Mouse (Mus musculus) midbrain, embryonic 16.5 days (tissue): Measurements from ENCODE around the gene Arpc1a. TPM values are rescaled to one million over a fixed set of nuclear protein-coding genes. Genes with fewer than 3 reads are reported as not detected.
"Not testable (repeated sequence)": the region's sequence is repeated elsewhere in the genome, so short reads cannot be mapped to it uniquely, and the experiment has no call there.

Experiments
- ATAC-seq: fragments of 200-750 bp; cut with Nextera tagmentation; 2 replicates; pipeline ENCODE4 v1.8.0; 2017; ENCODE audit warnings: moderate TSS enrichment
- H3K27ac ChIP-seq: fragments of 300-500 bp; sonication (generic); 2 replicates; pipeline ENCODE4 v1.5.1; 2014; ENCODE audit warnings: mild to moderate bottlenecking, low read length, mixed read lengths
- H3K27me3 ChIP-seq: fragments of 300-500 bp; sonication (generic); 2 replicates; pipeline ENCODE4 v1.6.1; 2014; ENCODE audit warnings: low read depth, low read length, mixed read lengths; ENCODE audit not compliant: control insufficient read depth, insufficient read depth
- H3K36me3 ChIP-seq: fragments of 300-500 bp; sonication (generic); 2 replicates; pipeline ENCODE4 v1.6.1; 2014; ENCODE audit warnings: mild to moderate bottlenecking, low read length, moderate library complexity, mixed read lengths; ENCODE audit not compliant: control insufficient read depth, insufficient read depth
- H3K4me1 ChIP-seq: fragments of 300-500 bp; sonication (generic); 2 replicates; pipeline ENCODE4 v1.6.1; 2014; ENCODE audit warnings: mild to moderate bottlenecking, low read length, mixed read lengths; ENCODE audit not compliant: control insufficient read depth, insufficient read depth
- H3K4me2 ChIP-seq: fragments of 300-500 bp; sonication (generic); 2 replicates; pipeline ENCODE4 v1.6.1; 2014; ENCODE audit warnings: mild to moderate bottlenecking, low read length, mixed read lengths
- H3K4me3 ChIP-seq: fragments of 300-500 bp; sonication (generic); 2 replicates; pipeline ENCODE4 v1.5.1; 2014; ENCODE audit warnings: low read depth, mild to moderate bottlenecking, low read length, moderate library complexity, mixed read lengths
- H3K9ac ChIP-seq: fragments of 300-500 bp; sonication (generic); 2 replicates; pipeline ENCODE4 v1.6.1; 2014; ENCODE audit warnings: low read depth, low read length, mixed read lengths
- H3K9me3 ChIP-seq: fragments of 300-500 bp; sonication (generic); replicated peaks from 2 replicates; pipeline ENCODE4 v1.6.1; 2014; ENCODE audit warnings: mild to moderate bottlenecking, low read length, mixed read lengths; ENCODE audit not compliant: control insufficient read depth, poor library complexity, severe bottlenecking
- WGBS: fragments of 180-500 bp; shearing (Covaris S2); extraction: QIAGEN DNeasy Blood & Tissue Kit; methylation state at CpG from one replicate; pipeline ENCODE4 v1.1.7; 2014; 5-methylcytosine and 5-hydroxymethylcytosine counted together
- polyA plus RNA-seq: library from polyadenylated mRNA; unstranded; fragments of >200 nt; fragmentation: Nextera tagmentation; extraction: Ambion mirVana; gene quantifications from 2 replicates; pipeline ENCODE4 v1.2.1, GENCODE M21; 2015

Arpc1a gene
- polyA plus RNA-seq, 1 experiment from 2014 or later, result 277 TPM

- H3K27ac ChIP-seq, result no peak overlapping the region
- ATAC-seq, result no peak
- no peak overlapping the region for H3K9ac ChIP-seq
- WGBS, result under 1% methylated on average over 5 of the region's 5 CpGs
- H3K4me1 ChIP-seq, result no peaks in the 10 kb centered on the region
- no peak overlapping the region for H3K4me2 ChIP-seq
- no peaks in the 10 kb centered on the region for H3K36me3 ChIP-seq
- no peaks in the 10 kb centered on the region for H3K9me3 ChIP-seq
- no peak overlapping the region for H3K4me3 ChIP-seq
- H3K27me3 ChIP-seq, result no peaks in the 10 kb centered on the region
Observed at GRCm38 (mm10) chr5:145069707-145070106, 13.9 kb upstream of the Arpc1a start.

- H3K36me3 ChIP-seq, result no peaks in the 10 kb centered on the region
- H3K4me3 ChIP-seq, result no peak overlapping the region
- no peak overlapping the region for H3K27ac ChIP-seq
- no peak overlapping the region for H3K9ac ChIP-seq
- H3K9me3 ChIP-seq, result no peaks in the 10 kb centered on the region
- no peak for ATAC-seq
- no peak overlapping the region for H3K4me2 ChIP-seq
- no peaks in the 10 kb centered on the region for H3K4me1 ChIP-seq
- no peaks in the 10 kb centered on the region for H3K27me3 ChIP-seq
- WGBS, result 50% methylated on average over 6 of the region's 6 CpGs
Observed at GRCm38 (mm10) chr5:145071342-145071741, 12.3 kb upstream of the Arpc1a start.

GRCm38 (mm10) chr5:145075081-145075480, 8.5 kb upstream of the Arpc1a start:
- H3K9ac ChIP-seq, result no peak overlapping the region
- H3K27ac ChIP-seq, result no peak overlapping the region
- ATAC-seq, result no peak
- H3K4me2 ChIP-seq, result no peak overlapping the region
- 61% methylated on average over 3 of the region's 3 CpGs for WGBS
- no peaks in the 10 kb centered on the region for H3K4me1 ChIP-seq
- H3K9me3 ChIP-seq, result no peaks in the 10 kb centered on the region
- no peaks in the 10 kb centered on the region for H3K36me3 ChIP-seq
- H3K27me3 ChIP-seq, result no peaks in the 10 kb centered on the region
- no peak overlapping the region for H3K4me3 ChIP-seq

- Histone ChIP-seq H3K27ac (no peak overlapping the region), H3K27me3 (no peaks in the 10 kb centered on the region), H3K36me3 (no peaks in the 10 kb centered on the region), H3K9me3 (no peaks in the 10 kb centered on the region), H3K4me2 (no peak overlapping the region), H3K4me1 (peaks cover 9% of the 10 kb centered on the region), H3K4me3 (no peak overlapping the region), H3K9ac (no peak overlapping the region)
- ATAC-seq, result no peak
- WGBS, result 92% methylated on average over 10 of the region's 10 CpGs
Observed at GRCm38 (mm10) chr5:145081866-145082613, 1.6 kb upstream of the Arpc1a start.

GRCm38 (mm10) chr5:145083201-145083600, 429 bp upstream of the Arpc1a start:
- H3K27me3 ChIP-seq, result not testable (repeated sequence)

GRCm38 (mm10) chr5:145084822-145085221, 1.2 kb downstream of the Arpc1a start:
- no peaks in the 10 kb centered on the region for H3K27me3 ChIP-seq
- H3K4me2 ChIP-seq, result peak overlapping the region; percentile 85
- no peaks in the 10 kb centered on the region for H3K9me3 ChIP-seq
- H3K4me1 ChIP-seq, result peaks cover 9% of the 10 kb centered on the region
- 76% methylated on average over 2 of the region's 2 CpGs for WGBS
- H3K9ac ChIP-seq, result peak overlapping the region; percentile 94
- no peak for ATAC-seq
- H3K27ac ChIP-seq, result no peak overlapping the region
- no peaks in the 10 kb centered on the region for H3K36me3 ChIP-seq
- peak overlapping the region; percentile 80; the same call in 1 of the 2 replicates for H3K4me3 ChIP-seq

More at GRCm38 (mm10) chr5:145083201-145083600, 429 bp upstream of the Arpc1a start:
- WGBS, result 56% methylated on average over 6 of the region's 6 CpGs
- ATAC-seq, result peak; percentile 57; the same call in 1 of the 2 replicates
- not testable (repeated sequence) for H3K4me1 ChIP-seq, H3K36me3 ChIP-seq, H3K9me3 ChIP-seq
- peak overlapping the region; percentile 94 for H3K9ac ChIP-seq
- peak overlapping the region; percentile 80 for H3K4me3 ChIP-seq
- peak overlapping the region; percentile 85 for H3K4me2 ChIP-seq
- H3K27ac ChIP-seq, result peak overlapping the region; percentile 85

GRCm38 (mm10) chr5:145088186-145088585, 4.6 kb downstream of the Arpc1a start:
- H3K9ac ChIP-seq, result no peak overlapping the region
- no peak for ATAC-seq
- H3K27me3 ChIP-seq, result no peaks in the 10 kb centered on the region
- 98% methylated on average over 2 of the region's 2 CpGs for WGBS
- H3K9me3 ChIP-seq, result no peaks in the 10 kb centered on the region
- no peak overlapping the region for H3K27ac ChIP-seq
- H3K4me1 ChIP-seq, result peaks cover 9% of the 10 kb centered on the region
- H3K4me3 ChIP-seq, result no peak overlapping the region
- H3K4me2 ChIP-seq, result no peak overlapping the region
- peaks cover 12% of the 10 kb centered on the region for H3K36me3 ChIP-seq

- 92% methylated on average over 3 of the region's 3 CpGs for WGBS
Observed at GRCm38 (mm10) chr5:145089878-145090277, 6.2 kb downstream of the Arpc1a start.

GRCm38 (mm10) chr5:145096195-145096594, 12.6 kb downstream of the Arpc1a start:
- no peak for ATAC-seq
- H3K9ac ChIP-seq, result no peak overlapping the region
- no peak overlapping the region for H3K4me3 ChIP-seq
- H3K4me2 ChIP-seq, result no peak overlapping the region
- no peaks in the 10 kb centered on the region for H3K4me1 ChIP-seq
- no peaks in the 10 kb centered on the region for H3K27me3 ChIP-seq
- peaks cover 64% of the 10 kb centered on the region for H3K36me3 ChIP-seq
- 94% methylated on average over 4 of the region's 4 CpGs for WGBS
- no peak overlapping the region for H3K27ac ChIP-seq
- no peaks in the 10 kb centered on the region for H3K9me3 ChIP-seq

More at GRCm38 (mm10) chr5:145089878-145090277, 6.2 kb downstream of the Arpc1a start:
- H3K36me3 ChIP-seq, result peaks cover 23% of the 10 kb centered on the region
- no peak for ATAC-seq
- H3K27me3 ChIP-seq, result no peaks in the 10 kb centered on the region
- peaks cover 3% of the 10 kb centered on the region for H3K4me1 ChIP-seq
- H3K4me2 ChIP-seq, result no peak overlapping the region
- no peaks in the 10 kb centered on the region for H3K9me3 ChIP-seq
- no peak overlapping the region for H3K9ac ChIP-seq
- no peak overlapping the region for H3K4me3 ChIP-seq
- no peak overlapping the region for H3K27ac ChIP-seq
